Mouse (Mus musculus) cortical plate, adult 2 months (tissue): Measurements from ENCODE around the gene Slc35b2.

ENCODE experiments used
- CTCF ChIP-seq: fragments of 200-500 bp; IDR thresholded peaks from 2 replicates; pipeline ENCODE4 v1.5.1; 2011; ENCODE audit warnings: mild to moderate bottlenecking, control low read depth, low read length; ENCODE audit not compliant: insufficient read depth; ENCODE audit errors: extremely low read depth
- POLR2A ChIP-seq: fragments of 200-500 bp; IDR thresholded peaks from 2 replicates; pipeline ENCODE4 v1.6.1; 2011; ENCODE audit warnings: mild to moderate bottlenecking, low read length, control low read depth; ENCODE audit not compliant: insufficient read depth; ENCODE audit errors: extremely low read depth

DNA sequence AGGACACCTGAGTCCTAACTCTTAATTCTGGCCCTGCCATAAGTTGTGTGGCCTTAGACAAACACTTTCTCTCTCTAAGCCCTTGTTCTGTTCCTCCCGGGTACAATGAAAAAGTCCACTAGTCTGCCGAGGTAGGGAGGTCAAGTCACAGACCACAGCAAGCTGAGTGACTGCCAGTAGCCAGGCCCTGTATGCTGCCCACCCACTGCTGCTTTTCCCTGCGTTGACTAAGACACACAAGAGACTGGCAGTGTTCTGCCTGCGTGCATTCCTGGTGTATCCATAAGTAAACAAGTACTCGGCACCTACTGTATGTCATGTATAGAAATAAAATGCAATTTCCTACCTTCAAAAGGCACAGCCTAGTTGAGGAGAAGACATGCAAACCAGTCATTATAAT, 13.4 kb upstream of the Slc35b2 start:
- TF ChIP-seq CTCF (no peak), POLR2A (no peak)
